Mouse (Mus musculus) liver, embryonic 14.5 days (tissue): ENCODE measurements around the gene Rtn4rl1. TPM values are rescaled to one million over a fixed set of nuclear protein-coding genes. Genes with fewer than 3 reads are reported as not detected.

Experiments used
- ATAC-seq: fragments of 200-750 bp; cut with Nextera tagmentation; 2 replicates; pipeline ENCODE4 v1.8.0; 2017; ENCODE audit warnings: moderate number of reproducible peaks, mild to moderate bottlenecking, moderate library complexity; ENCODE audit not compliant: insufficient read depth
- DNase-seq, 3 experiments: peaks; one replicate each; pipeline ENCODE4 v3.0.0-alpha.2; 2012 to 2013; ENCODE audit warnings: low read depth in 3 of 3, low spot score in 3 of 3
- H3K27ac ChIP-seq: fragments of 300-500 bp; sonication (generic); 2 replicates; pipeline ENCODE4 v1.5.1; 2014; ENCODE audit warnings: moderate library complexity, mild to moderate bottlenecking, control low read depth, inconsistent platforms
- H3K27me3 ChIP-seq: fragments of 300-500 bp; sonication (generic); 2 replicates; pipeline ENCODE4 v1.6.1; 2014; ENCODE audit warnings: mild to moderate bottlenecking, low read length, moderate library complexity; ENCODE audit not compliant: control insufficient read depth, insufficient read depth
- H3K36me3 ChIP-seq: fragments of 300-500 bp; sonication (generic); replicated peaks from 2 replicates; pipeline ENCODE4 v1.6.1; 2014; ENCODE audit warnings: low read depth; ENCODE audit not compliant: control insufficient read depth, insufficient read depth
- H3K4me1 ChIP-seq, 2 experiments: fragments of 200-500 bp in 1 of 2; fragments of 300-500 bp in 1 of 2; sonication (generic) in 1 of 2; replicated peaks; 2 replicates each; pipeline ENCODE4 v1.6.1; 2012 to 2014; ENCODE audit warnings: antibody characterized with exemption in 1 of 2, inconsistent platforms in 1 of 2, low read length in 1 of 2; ENCODE audit not compliant: control insufficient read depth in 2 of 2, insufficient read depth in 2 of 2
- H3K4me2 ChIP-seq: fragments of 300-500 bp; sonication (generic); 2 replicates; pipeline ENCODE4 v1.6.1; 2014; ENCODE audit warnings: low read depth, mild to moderate bottlenecking, control low read depth, moderate library complexity
- H3K4me3 ChIP-seq, 2 experiments: fragments of 200-500 bp in 1 of 2; fragments of 300-500 bp in 1 of 2; sonication (generic) in 1 of 2; 2 replicates each; pipeline ENCODE4 v1.5.1; 2012 to 2014; ENCODE audit warnings: low read depth in 2 of 2, low read length in 2 of 2, mild to moderate bottlenecking in 2 of 2, control low read depth in 1 of 2, inconsistent platforms in 1 of 2, moderate library complexity in 1 of 2; ENCODE audit not compliant: insufficient read depth in 1 of 2
- H3K9ac ChIP-seq: fragments of 300-500 bp; sonication (generic); replicated peaks from 2 replicates; pipeline ENCODE4 v1.6.1; 2014; ENCODE audit warnings: mild to moderate bottlenecking, control low read depth, moderate library complexity
- H3K9me3 ChIP-seq: fragments of 300-500 bp; sonication (generic); 2 replicates; pipeline ENCODE4 v1.6.1; 2016; ENCODE audit warnings: low read length, mixed read lengths; ENCODE audit not compliant: control insufficient read depth
- CTCF ChIP-seq: IDR thresholded peaks from 2 replicates; pipeline ENCODE4 v1.5.1; 2016; ENCODE audit warnings: antibody characterized with exemption, low read depth, control low read depth
- EP300 ChIP-seq: IDR thresholded peaks from 2 replicates; pipeline ENCODE4 v1.6.1; 2016; ENCODE audit warnings: antibody characterized with exemption, low read depth
- WGBS: fragments of 180-500 bp; shearing (Covaris S2); extraction: QIAGEN DNeasy Blood & Tissue Kit; methylation state at CpG from one replicate; pipeline ENCODE4 v1.1.7; 2014; ENCODE audit not compliant: insufficient replicate concordance; 5-methylcytosine and 5-hydroxymethylcytosine counted together
- polyA plus RNA-seq, 2 experiments: library from polyadenylated mRNA; depleted of rRNA in 1 of 2; stranded (reverse) in 1 of 2; unstranded in 1 of 2; fragments of >200 nt; fragmentation: Nextera tagmentation in 1 of 2; extraction: Ambion mirVana in 1 of 2; gene quantifications; 2 replicates each; pipeline versions ENCODE4 v1.2.1 to v1.2.3; 2012 to 2014

Gene Rtn4rl1
- polyA plus RNA-seq, 2 experiments: 0.56 to 0.98 TPM

- ATAC-seq (no peak), DNase-seq (no peak)
- no peak overlapping the region for H3K27ac ChIP-seq
- H3K9me3 ChIP-seq: no peaks in the 10 kb centered on the region
- TF ChIP-seq EP300 (no peak), CTCF (no peak)
- no peak overlapping the region for H3K9ac ChIP-seq
- no peaks in the 10 kb centered on the region for H3K36me3 ChIP-seq
- WGBS: 60% methylated on average over 6 of the region's 6 CpGs
- no peaks in the 10 kb centered on the region for H3K27me3 ChIP-seq
- no peak overlapping the region for H3K4me2 ChIP-seq
- peaks cover 22 to 27% of the 10 kb centered on the region in 2 experiments for H3K4me1 ChIP-seq
- no peak overlapping the region for H3K4me3 ChIP-seq
Measured at GRCm38 (mm10) chr11:75275035-75275434, 81.5 kb downstream of the Rtn4rl1 start.

- peaks cover 13% of the 10 kb centered on the region for H3K27me3 ChIP-seq
- no peaks in the 10 kb centered on the region for H3K36me3 ChIP-seq
- WGBS: 75% methylated on average over 7 of the region's 7 CpGs
- DNase-seq (no peak), ATAC-seq (no peak)
- TF ChIP-seq EP300 (no peak), CTCF (no peak)
- no peak overlapping the region for H3K27ac ChIP-seq
- no peaks in the 10 kb centered on the region for H3K9me3 ChIP-seq
- no peak overlapping the region for H3K4me3 ChIP-seq
- H3K4me1 ChIP-seq: peaks cover 17 to 23% of the 10 kb centered on the region in 2 experiments
- no peak overlapping the region for H3K9ac ChIP-seq
- H3K4me2 ChIP-seq: no peak overlapping the region
Measured at GRCm38 (mm10) chr11:75278115-75278514, 84.5 kb downstream of the Rtn4rl1 start.

- Histone ChIP-seq H3K4me1 (peaks cover 18 to 23% of the 10 kb centered on the region in 2 experiments), H3K4me3 (peak overlapping the region; percentile 40 to 49), H3K36me3 (no peaks in the 10 kb centered on the region), H3K4me2 (peak overlapping the region; percentile 68), H3K27ac (no peak overlapping the region), H3K9me3 (no peaks in the 10 kb centered on the region), H3K9ac (peak overlapping the region; percentile 52), H3K27me3 (peaks cover 13% of the 10 kb centered on the region)
- ATAC-seq (no peak), DNase-seq (no peak)
- 27% methylated on average over 4 of the region's 4 CpGs for whole genome bisulfite sequencing
- no peak for TF ChIP-seq CTCF
- no peak for TF ChIP-seq EP300
Measured at GRCm38 (mm10) chr11:75279013-75279341, 85.4 kb downstream of the Rtn4rl1 start.

GRCm38 (mm10) chr11:75279342-75280065 is 85.9 kb downstream of the Rtn4rl1 start:
- Histone ChIP-seq H3K27ac (peak overlapping the region; percentile 15), H3K4me1 (peaks cover 18 to 23% of the 10 kb centered on the region in 2 experiments)
- peak; percentile 69 for ATAC-seq

GRCm38 (mm10) chr11:75280066-75280410 is 86.5 kb downstream of the Rtn4rl1 start:
- DNase-seq (no peak), ATAC-seq (no peak)
- no peaks in the 10 kb centered on the region for H3K36me3 ChIP-seq
- 69% methylated on average over 5 of the region's 5 CpGs for WGBS
- no peaks in the 10 kb centered on the region for H3K9me3 ChIP-seq
- peaks cover 13% of the 10 kb centered on the region for H3K27me3 ChIP-seq
- H3K4me1 ChIP-seq: peaks cover 18 to 23% of the 10 kb centered on the region in 2 experiments
- no peak overlapping the region for H3K9ac ChIP-seq
- TF ChIP-seq CTCF (no peak), EP300 (no peak)
- no peak overlapping the region for H3K4me3 ChIP-seq
- H3K4me2 ChIP-seq: no peak overlapping the region
- no peak overlapping the region for H3K27ac ChIP-seq

More at GRCm38 (mm10) chr11:75279342-75280065, 85.9 kb downstream of the Rtn4rl1 start:
- DNase-seq: peak in 1 of 3 experiments; percentile 20
- H3K27me3 ChIP-seq: peaks cover 13% of the 10 kb centered on the region
- peak overlapping the region; percentile 68 for H3K4me2 ChIP-seq
- TF ChIP-seq CTCF: no peak
- H3K9ac ChIP-seq: peak overlapping the region; percentile 52
- no peaks in the 10 kb centered on the region for H3K36me3 ChIP-seq
- 8% methylated on average over 16 of the region's 16 CpGs for whole genome bisulfite sequencing
- H3K4me3 ChIP-seq: peak overlapping the region; percentile 40 to 49
- no peaks in the 10 kb centered on the region for H3K9me3 ChIP-seq
